Mouse (Mus musculus): Measurements from ENCODE around the gene Atp6v0a1.

Gene Atp6v0a1

DNA sequence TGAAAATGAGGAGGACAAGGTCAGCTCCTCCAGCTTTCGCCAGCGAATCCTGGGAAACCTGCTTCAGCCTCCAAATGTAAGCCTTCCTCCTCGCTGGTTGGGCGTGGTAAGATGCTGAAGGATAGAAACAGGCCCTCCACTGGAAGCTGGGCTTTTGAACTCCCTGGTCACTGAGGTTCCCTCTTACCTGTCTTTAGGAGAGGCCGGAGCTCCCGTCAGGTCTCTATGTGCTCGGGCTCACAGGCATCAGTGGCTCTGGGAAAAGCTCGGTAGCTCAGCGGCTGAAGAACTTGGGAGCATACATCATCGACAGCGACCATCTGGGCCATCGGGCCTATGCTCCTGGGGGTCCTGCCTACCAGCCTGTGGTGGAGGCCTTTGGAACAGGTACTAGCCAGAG is 75.6 kb downstream of the Atp6v0a1 start:
- DNase-seq (ENCODE audit: low read depth, low spot score), result no peak

DNA sequence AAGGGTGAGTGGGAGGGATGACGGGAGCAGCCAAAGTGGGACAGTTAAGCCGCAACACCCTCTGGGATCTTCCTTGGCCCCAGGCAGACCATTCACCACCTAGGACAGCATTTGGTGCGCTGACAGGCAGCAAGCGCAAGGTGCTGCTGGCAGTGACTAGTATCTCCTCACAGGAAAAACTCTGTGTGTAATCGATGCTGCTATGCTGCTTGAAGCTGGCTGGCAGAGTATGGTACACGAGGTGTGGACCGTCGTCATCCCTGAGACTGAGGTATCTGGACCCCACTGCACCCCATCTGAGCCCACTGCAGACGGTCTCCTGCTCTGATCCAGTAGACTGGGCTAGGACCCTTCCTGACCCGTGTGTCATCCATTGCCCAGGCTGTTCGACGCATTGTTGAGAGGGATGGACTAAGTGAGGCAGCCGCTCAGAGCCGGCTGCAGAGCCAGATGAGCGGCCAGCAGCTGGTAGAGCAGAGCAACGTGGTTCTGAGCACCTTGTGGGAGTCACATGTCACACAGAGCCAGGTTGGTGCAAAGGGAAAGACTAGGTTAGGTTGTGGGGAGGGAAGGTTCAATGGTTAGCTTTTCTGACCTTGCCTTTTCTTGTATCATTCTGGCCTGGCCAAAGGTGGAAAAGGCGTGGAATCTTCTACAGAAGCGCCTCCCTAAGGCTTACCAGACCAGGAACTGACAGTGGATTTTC is 76.5 kb downstream of the Atp6v0a1 start:
- no peak for DNase-seq (ENCODE audit: low read depth, low spot score)

- DNase-seq (ENCODE audit: low read depth, low spot score), result no peak
These were observed 77.0 kb downstream of the Atp6v0a1 start for GRCm38 (mm10) chr11:101086323-101086674.

- peak; percentile 77 for DNase-seq (ENCODE audit: low read depth, low spot score)
These were observed 77.8 kb downstream of the Atp6v0a1 start, which contains the start of gene Mlx for GRCm38 (mm10) chr11:101086756-101087681. Gene Mlx (plus strand): TSS chr11:101087277.

- DNase-seq (ENCODE audit: low read depth, low spot score), result no peak
These were observed 78.4 kb downstream of the Atp6v0a1 start for GRCm38 (mm10) chr11:101087682-101088055.

DNA sequence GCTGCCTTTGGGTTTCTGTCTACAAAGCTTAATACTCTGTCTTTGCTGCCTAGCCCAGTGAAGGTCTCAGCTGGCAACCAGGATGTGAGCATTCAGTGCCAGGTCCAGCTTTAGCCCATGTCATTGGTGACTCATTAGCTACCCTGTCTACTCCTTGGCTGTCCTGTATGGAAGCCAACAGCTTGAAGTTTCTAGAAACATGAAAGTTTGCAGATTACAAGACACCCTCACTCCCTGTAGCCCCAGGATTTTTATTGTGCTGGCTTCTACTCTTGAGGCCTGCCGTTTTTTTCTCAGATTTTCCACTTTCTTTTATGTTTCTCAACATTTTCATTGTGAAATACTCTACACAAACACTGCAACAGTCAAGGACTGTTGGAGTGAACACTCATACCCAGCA is 80.7 kb downstream of the Atp6v0a1 start:
- DNase-seq (ENCODE audit: low read depth, low spot score), result no peak

DNA sequence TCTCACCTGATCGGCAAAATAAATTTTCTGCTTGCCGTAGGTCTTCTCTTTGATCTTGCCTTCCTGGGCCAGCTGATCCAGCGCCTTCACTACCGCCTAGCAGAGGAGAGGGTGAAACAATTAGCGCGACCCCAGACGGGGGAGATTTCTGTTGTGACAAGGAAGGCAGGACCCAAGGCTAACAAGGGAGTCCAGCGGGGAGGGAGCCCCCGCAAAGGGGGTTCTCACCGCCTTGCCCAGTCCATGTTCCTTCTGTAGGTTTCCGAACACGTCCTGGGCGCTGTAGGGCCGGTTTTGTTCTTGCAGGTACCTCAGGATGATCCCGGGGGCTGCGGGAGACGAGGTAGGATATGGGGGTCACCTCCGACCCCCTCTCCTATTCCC is 85.7 kb downstream of the Atp6v0a1 start:
- DNase-seq (ENCODE audit: low read depth, low spot score), result no peak

DNA sequence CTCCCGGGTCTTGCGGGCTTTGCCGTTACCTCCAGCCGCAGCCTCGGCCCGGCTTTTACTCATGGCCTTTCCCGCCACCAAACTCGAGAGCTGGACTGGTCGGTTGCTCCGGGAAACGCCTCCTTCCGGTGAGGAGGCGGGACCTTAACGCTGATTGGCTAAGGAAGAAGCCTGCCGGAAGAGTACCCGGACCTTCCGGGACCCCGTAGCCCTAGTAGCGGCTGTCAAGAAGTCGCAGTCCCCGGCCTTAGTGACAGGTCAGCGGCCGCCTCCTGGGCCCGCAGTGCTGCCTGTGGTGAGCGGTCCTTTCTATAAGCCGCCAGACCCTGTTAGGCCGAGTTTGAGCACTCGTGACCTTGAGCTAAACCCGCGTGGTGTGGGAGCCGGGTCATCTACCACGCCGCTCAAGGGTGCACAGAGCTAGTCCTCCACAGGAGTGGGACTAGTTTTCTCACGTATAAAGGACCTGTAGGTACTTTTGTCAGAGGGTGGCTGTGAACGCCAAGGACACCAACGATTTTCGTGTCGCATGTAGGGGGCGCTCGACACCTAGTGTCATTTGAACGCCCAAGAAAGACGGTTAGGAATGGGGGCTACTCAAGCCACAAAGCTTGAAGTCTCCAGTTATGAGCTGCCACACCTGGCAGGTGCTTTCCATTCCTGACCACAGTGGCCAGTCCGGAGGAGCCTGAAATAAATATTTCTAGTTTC is 86.2 kb downstream of the Atp6v0a1 start, which contains the start of gene Psmc3ip:
Gene Psmc3ip (minus strand): TSS at position 123 of the 711 bp plus-strand sequence.
- peak; percentile 90 for DNase-seq (ENCODE audit: low read depth, low spot score)

GRCm38 (mm10) chr11:101098231-101098630 is 89.0 kb downstream of the Atp6v0a1 start:
- DNase-seq (ENCODE audit: low read depth, low spot score), result no peak

DNA sequence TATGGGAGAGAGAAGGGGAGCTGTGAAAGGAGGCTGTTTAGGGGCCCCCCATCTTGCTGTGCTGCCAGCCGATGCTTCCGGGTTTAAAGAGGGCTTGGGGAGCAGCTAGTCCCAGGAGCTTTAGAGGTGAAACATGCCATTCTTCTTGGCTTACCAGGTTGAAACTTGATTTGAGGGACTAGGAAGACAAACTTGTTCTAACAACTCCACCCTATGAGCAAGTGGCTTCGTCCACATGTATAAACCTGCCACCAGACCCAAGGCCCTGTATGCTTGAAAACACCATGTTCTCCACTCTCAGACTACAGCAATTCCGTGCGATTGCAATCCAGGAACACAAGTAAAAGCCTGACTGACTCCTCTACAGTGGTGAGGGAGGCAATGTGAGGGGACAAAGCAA is 93.8 kb downstream of the Atp6v0a1 start:
- DNase-seq (ENCODE audit: low read depth, low spot score), result no peak

DNA sequence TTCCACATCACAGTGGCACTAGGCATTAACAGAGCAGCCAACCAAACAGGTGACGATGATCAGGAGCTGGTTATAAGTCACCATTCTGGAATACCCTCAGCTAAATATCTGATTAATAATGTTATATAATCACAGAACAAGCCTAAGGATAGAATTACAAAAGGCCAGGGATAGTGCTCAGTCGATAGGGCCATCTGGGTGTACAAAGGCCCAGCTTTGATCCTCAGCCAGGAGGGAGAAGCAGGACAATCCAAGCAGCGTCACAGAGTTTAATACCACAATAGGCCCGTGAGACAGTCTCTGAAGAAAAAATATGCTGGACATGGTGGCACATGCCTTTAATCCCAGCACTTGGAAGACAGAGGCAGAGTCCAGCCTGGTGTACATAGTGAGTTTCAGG is 100.1 kb downstream of the Atp6v0a1 start:
- DNase-seq (ENCODE audit: low read depth, low spot score), result no peak

- DNase-seq (ENCODE audit: low read depth, low spot score), result no peak
These were observed 101.5 kb downstream of the Atp6v0a1 start for GRCm38 (mm10) chr11:101110708-101111107.

DNA sequence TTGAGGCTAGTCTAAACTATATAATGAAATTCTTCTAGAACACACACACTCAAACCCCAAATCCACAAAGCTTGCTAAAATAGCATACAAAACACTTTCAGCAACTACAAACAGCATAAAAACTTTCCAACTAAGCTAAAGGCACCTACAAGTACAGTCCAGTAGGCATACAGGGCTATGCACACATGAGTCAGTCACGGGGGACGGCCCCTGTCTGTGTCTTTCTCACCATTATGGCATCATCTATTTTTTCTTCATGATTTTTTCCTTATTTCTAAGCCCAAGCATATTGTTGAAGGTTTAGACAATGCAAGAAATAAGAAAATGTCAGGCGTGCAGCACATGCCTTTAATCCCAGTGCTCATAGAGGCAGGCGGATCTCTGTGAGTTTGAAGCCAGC is 101.9 kb downstream of the Atp6v0a1 start:
- no peak for DNase-seq (ENCODE audit: low read depth, low spot score)

DNA sequence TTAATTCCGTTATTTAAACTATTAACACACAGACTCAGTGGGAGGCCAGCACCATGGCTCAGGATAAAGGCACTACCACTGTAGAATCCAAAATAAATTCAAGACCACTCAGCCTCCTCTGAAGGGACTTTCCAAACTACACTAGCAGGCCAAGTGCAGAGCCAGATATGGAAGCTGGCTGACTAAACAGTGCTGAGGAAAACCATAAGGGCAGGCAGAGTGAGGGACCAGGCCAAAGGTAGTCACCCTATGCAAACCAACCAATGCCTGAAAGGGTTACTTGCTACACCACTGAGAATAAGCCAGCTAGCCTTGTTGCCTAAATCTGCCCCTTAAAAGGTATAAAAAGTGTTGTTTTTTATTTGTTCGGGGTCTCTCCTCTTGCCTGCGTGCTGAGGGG is 102.9 kb downstream of the Atp6v0a1 start:
- DNase-seq (ENCODE audit: low read depth, low spot score), result no peak
